Mouse (Mus musculus): ENCODE data around the gene Vopp1. TPM values are rescaled to one million over a fixed set of nuclear protein-coding genes. Genes with fewer than 3 reads are reported as not detected.
"Not testable (repeated sequence)": the region's sequence is repeated elsewhere in the genome, so short reads cannot be mapped to it uniquely, and the experiment has no call there.

Gene Vopp1
- total and polyA plus RNA-seq, 2 experiments from 2014 or later: 16.2 to 20.3 TPM

DNA sequence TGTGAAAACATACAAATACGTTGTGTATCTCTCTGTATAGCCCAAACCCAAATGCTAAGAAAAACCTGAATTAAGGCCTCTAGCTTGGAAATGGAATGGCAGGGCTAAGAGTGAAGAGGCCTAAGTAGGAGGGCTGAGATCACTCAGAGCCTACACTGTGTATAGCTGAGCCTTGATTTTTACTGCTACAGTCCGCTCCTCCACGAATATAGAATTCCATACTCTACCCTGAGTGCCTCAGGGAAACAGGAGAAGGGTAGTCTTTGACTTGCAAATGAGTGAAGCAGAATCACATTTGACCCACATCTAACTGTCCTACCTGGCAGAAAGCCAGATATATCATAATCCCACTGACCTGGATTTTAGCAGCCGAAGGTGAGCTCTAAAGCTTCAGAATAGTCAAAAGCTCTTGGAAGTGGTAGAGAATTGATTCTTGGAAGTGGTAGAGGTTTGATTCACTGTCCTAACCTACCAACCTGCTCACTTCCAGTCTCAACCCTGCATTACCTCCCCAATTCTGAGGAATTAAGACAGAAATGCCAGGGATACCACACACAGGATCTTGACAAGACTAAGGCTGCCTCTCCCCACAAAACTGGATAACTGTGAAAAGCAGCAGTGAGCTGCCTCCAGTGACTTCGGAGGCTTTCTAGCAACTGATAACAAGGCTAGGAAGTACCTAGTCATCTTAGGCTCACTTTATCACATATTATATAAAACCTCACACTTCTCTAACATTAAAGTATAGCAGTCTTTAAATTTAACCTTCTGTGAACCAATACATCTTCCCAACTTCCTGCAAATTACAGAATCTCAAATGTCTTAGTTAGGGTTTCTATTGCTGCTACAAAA lies 19.5 kb downstream of the Vopp1 start:
- peaks cover 5% of the 10 kb centered on the region; the same call in 1 of the 2 replicates for H3K36me3 ChIP-seq (replicated peaks; ENCODE audit: control insufficient read depth, insufficient read depth, low read length)
- ATAC-seq (ENCODE audit: insufficient read depth, low read depth) (no peak), DNase-seq (ENCODE audit: low spot score) (no peak)
- H3K4me1 ChIP-seq (ENCODE audit: control insufficient read depth, insufficient read depth): no peaks in the 10 kb centered on the region
- H3K9ac ChIP-seq (replicated peaks; ENCODE audit: low read depth, low read length): no peak overlapping the region
- TF ChIP-seq CTCF (IDR thresholded peaks at IDR 0.05; ENCODE audit: low read depth): no peak
- TF ChIP-seq EP300 (IDR thresholded peaks at IDR 0.05; ENCODE audit: low read depth): no peak
- 86% methylated on average over 5 of the region's 5 CpGs for WGBS
- H3K27ac ChIP-seq (ENCODE audit: low read depth): no peak overlapping the region
- no peaks in the 10 kb centered on the region for H3K27me3 ChIP-seq (ENCODE audit: control insufficient read depth, insufficient read depth, low read length)
- peaks cover 6% of the 10 kb centered on the region; the same call in 1 of the 2 replicates for H3K9me3 ChIP-seq (replicated peaks; ENCODE audit: control insufficient read depth, low read length)
- H3K4me2 ChIP-seq (ENCODE audit: low read depth, low read length): no peak overlapping the region
- H3K4me3 ChIP-seq (ENCODE audit: low read depth, low read length): no peak overlapping the region

DNA sequence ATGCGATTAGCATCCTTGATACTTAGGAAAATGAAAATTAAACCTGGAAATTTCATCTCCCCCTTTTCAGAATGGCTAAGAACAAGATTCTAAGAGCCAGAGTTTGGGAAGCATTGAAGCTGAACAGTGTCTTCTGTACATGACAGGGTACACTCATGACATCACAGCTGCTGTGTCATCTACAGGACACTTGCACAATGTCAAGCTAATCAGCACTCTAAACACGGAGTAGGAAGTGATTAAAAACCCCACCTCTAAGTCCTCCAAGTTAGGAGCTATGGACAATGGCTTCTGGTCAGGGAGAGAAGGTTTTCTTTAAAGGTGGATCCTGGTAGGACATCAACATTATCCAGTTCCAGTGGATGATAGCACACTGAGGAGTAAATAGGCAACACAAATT lies 21.8 kb downstream of the Vopp1 start:
- ATAC-seq (ENCODE audit: insufficient read depth, low read depth) (no peak), DNase-seq (ENCODE audit: low spot score) (no peak)
- no peak overlapping the region for H3K9ac ChIP-seq (replicated peaks; ENCODE audit: low read depth, low read length)
- no peaks in the 10 kb centered on the region for H3K4me1 ChIP-seq (ENCODE audit: control insufficient read depth, insufficient read depth)
- TF ChIP-seq CTCF (IDR thresholded peaks at IDR 0.05; ENCODE audit: low read depth) (no peak), EP300 (IDR thresholded peaks at IDR 0.05; ENCODE audit: low read depth) (no peak)
- 52% methylated on average over 2 of the region's 2 CpGs for WGBS
- no peak overlapping the region for H3K27ac ChIP-seq (ENCODE audit: low read depth)
- no peaks in the 10 kb centered on the region for H3K36me3 ChIP-seq (replicated peaks; ENCODE audit: control insufficient read depth, insufficient read depth, low read length)
- H3K4me2 ChIP-seq (ENCODE audit: low read depth, low read length): no peak overlapping the region
- H3K27me3 ChIP-seq (ENCODE audit: control insufficient read depth, insufficient read depth, low read length): no peaks in the 10 kb centered on the region
- H3K9me3 ChIP-seq (replicated peaks; ENCODE audit: control insufficient read depth, low read length): no peaks in the 10 kb centered on the region
- H3K4me3 ChIP-seq (ENCODE audit: low read depth, low read length): no peak overlapping the region

DNA sequence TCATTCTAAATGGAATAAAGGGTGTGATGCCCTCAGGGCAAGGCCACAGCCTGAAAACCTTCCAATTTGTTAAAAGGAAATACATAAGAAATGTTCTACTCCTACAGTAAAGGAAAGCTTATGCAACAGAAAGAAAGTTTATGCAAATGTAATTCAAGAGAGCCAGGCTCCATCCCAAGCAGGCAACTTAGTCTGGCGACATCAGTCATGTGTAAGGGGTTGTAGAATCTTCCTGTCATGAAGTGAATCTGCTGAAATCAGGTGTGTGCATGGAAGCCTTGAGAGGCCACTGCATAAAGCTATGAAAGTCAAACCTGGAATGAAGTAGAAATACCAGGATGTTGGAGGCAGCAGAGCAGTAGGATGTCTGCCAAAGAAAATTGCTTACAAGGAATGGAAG lies 26.0 kb downstream of the Vopp1 start:
- H3K9ac ChIP-seq (replicated peaks; ENCODE audit: low read depth, low read length): no peak overlapping the region
- DNase-seq (ENCODE audit: low spot score) (peak; percentile 17), ATAC-seq (ENCODE audit: insufficient read depth, low read depth) (no peak)
- no peak overlapping the region for H3K4me3 ChIP-seq (ENCODE audit: low read depth, low read length)
- no peaks in the 10 kb centered on the region for H3K36me3 ChIP-seq (replicated peaks; ENCODE audit: control insufficient read depth, insufficient read depth, low read length)
- 82% methylated on average over 1 of the region's 1 CpGs for WGBS
- no peaks in the 10 kb centered on the region for H3K9me3 ChIP-seq (replicated peaks; ENCODE audit: control insufficient read depth, low read length)
- no peak overlapping the region for H3K27ac ChIP-seq (ENCODE audit: low read depth)
- no peak for TF ChIP-seq CTCF (IDR thresholded peaks at IDR 0.05; ENCODE audit: low read depth)
- TF ChIP-seq EP300 (IDR thresholded peaks at IDR 0.05; ENCODE audit: low read depth): no peak
- H3K27me3 ChIP-seq (ENCODE audit: control insufficient read depth, insufficient read depth, low read length): no peaks in the 10 kb centered on the region
- H3K4me2 ChIP-seq (ENCODE audit: low read depth, low read length): no peak overlapping the region
- no peaks in the 10 kb centered on the region for H3K4me1 ChIP-seq (ENCODE audit: control insufficient read depth, insufficient read depth)

DNA sequence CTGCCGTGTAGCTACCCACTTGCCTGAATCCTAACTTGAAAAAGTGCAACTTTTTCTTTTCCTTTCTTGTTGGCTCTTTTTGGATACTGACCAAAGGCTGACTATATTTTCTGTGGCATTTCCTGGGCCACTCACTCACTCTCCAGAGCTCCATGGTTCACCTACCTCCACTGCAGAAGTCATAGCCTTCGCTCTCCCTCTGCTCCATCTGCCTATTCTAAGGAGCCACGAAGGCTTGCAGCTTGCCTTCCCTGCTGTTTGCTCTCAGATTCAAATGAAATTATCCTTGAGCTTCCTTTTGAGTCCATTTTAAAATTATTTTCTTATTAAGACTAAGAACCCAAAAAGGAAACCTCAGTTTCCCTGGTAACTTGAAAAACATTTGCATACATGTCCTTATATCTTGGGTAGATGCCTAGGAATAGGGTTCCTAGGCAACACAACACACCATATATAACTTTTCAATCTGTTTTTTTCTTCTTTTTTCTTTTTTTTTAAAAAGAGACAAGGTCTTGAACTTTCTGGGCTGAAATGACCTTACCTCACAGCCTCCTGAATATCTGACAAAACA lies 28.0 kb downstream of the Vopp1 start:
- no peak overlapping the region for H3K4me3 ChIP-seq (ENCODE audit: low read depth, low read length)
- DNase-seq (ENCODE audit: low spot score) (no peak), ATAC-seq (ENCODE audit: insufficient read depth, low read depth) (no peak)
- no peak overlapping the region for H3K9ac ChIP-seq (replicated peaks; ENCODE audit: low read depth, low read length)
- H3K27me3 ChIP-seq (ENCODE audit: control insufficient read depth, insufficient read depth, low read length): no peaks in the 10 kb centered on the region
- H3K4me1 ChIP-seq (ENCODE audit: control insufficient read depth, insufficient read depth): no peaks in the 10 kb centered on the region
- no peaks in the 10 kb centered on the region for H3K9me3 ChIP-seq (replicated peaks; ENCODE audit: control insufficient read depth, low read length)
- H3K27ac ChIP-seq (ENCODE audit: low read depth): no peak overlapping the region
- no peaks in the 10 kb centered on the region for H3K36me3 ChIP-seq (replicated peaks; ENCODE audit: control insufficient read depth, insufficient read depth, low read length)
- TF ChIP-seq CTCF (IDR thresholded peaks at IDR 0.05; ENCODE audit: low read depth) (no peak), EP300 (IDR thresholded peaks at IDR 0.05; ENCODE audit: low read depth) (no peak)
- 85% methylated on average over 3 of the region's 3 CpGs for WGBS
- H3K4me2 ChIP-seq (ENCODE audit: low read depth, low read length): no peak overlapping the region

DNA sequence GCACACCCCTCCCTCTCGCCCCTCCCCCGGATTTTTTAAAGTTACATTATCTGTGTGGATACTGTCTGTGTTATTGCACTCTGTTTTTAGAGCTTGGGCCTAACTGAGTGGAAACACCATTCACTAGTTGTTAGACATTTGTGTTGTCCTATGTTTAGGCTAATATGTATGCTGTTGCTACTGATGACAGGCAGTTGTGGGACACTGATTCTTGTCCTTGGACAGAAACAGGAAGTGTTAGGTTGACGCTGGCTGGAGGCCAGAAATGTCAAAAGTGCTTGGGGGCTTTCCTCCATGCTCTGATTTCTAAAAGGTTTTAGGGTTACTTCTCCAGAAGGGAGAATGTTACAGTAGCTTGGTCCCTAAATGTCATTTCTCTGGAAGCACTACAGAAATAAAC lies 29.1 kb downstream of the Vopp1 start:
- peak; percentile 7 for DNase-seq (ENCODE audit: low spot score)
- H3K4me3 ChIP-seq (ENCODE audit: low read depth, low read length): no peak overlapping the region
- no peaks in the 10 kb centered on the region for H3K9me3 ChIP-seq (replicated peaks; ENCODE audit: control insufficient read depth, low read length)
- TF ChIP-seq EP300 (IDR thresholded peaks at IDR 0.05; ENCODE audit: low read depth): no peak
- TF ChIP-seq CTCF (IDR thresholded peaks at IDR 0.05; ENCODE audit: low read depth): no peak
- no peaks in the 10 kb centered on the region for H3K27me3 ChIP-seq (ENCODE audit: control insufficient read depth, insufficient read depth, low read length)
- no peaks in the 10 kb centered on the region for H3K4me1 ChIP-seq (ENCODE audit: control insufficient read depth, insufficient read depth)
- H3K4me2 ChIP-seq (ENCODE audit: low read depth, low read length): no peak overlapping the region
- no peak overlapping the region for H3K27ac ChIP-seq (ENCODE audit: low read depth)
- ATAC-seq (ENCODE audit: insufficient read depth, low read depth): no peak
- H3K36me3 ChIP-seq (replicated peaks; ENCODE audit: control insufficient read depth, insufficient read depth, low read length): no peaks in the 10 kb centered on the region
- no peak overlapping the region for H3K9ac ChIP-seq (replicated peaks; ENCODE audit: low read depth, low read length)
- 27% methylated on average over 3 of the region's 3 CpGs for WGBS

DNA sequence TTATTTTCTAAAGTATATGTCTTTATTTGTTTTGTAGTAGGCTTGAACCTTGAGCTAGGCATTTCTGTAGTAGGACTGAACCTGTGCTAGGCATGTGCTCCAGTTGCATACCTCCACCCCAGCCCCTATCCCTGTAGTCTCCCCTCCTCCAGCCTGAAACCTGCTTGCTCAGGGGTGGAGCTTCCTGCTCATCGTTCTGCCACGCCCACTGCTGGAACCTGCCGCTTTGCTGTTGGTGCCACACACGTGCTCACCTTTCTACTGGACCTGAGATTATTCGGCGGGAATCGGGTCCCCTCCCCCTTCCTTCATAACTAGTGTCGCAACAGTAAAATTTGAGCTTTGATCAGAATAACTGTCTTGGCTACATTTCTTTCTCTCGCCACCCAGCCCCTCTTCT lies 32.1 kb downstream of the Vopp1 start:
- H3K4me2 ChIP-seq (ENCODE audit: low read depth, low read length); H3K4me1 ChIP-seq (ENCODE audit: control insufficient read depth, insufficient read depth); H3K36me3 ChIP-seq (replicated peaks; ENCODE audit: control insufficient read depth, insufficient read depth, low read length); H3K4me3 ChIP-seq (ENCODE audit: low read depth, low read length); H3K9ac ChIP-seq (replicated peaks; ENCODE audit: low read depth, low read length); DNase-seq (ENCODE audit: low spot score); ATAC-seq (ENCODE audit: insufficient read depth, low read depth); H3K27me3 ChIP-seq (ENCODE audit: control insufficient read depth, insufficient read depth, low read length); H3K27ac ChIP-seq (ENCODE audit: low read depth); H3K9me3 ChIP-seq (replicated peaks; ENCODE audit: control insufficient read depth, low read length): not testable (repeated sequence)
- 72% methylated on average over 9 of the region's 9 CpGs for WGBS

All from heart, postnatal 0 days (tissue).